Mouse (Mus musculus): Measurements from ENCODE around the gene Ddc.

Ddc gene

DNA sequence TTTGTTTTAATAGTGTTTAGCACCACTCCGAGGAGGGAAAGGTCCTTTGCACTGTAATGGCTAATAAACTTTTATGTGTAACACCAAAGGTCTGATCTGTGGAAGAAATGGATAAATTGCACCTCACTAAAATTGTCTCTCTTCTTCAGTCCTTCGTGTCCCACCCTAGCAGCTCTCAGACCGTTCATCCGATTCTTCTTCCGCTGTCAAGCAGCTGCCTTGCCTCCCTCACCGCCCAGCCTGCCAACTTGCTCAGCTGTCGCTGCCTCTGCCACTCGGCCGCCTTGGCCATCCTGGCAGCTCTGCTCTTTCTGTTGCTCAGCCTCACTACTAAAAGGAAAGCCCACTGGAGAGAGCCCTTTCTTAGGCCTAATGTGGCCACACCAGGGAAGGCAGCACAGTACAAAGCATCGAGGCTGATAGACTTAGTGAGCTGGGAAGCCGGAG, 42.2 kb downstream of the Ddc start:
- in situ Hi-C loops (cut with MboI; ENCODE audit: low pct_unique_long_range_greater_than_20kb in 1 of 2, low sequenced_read_pairs in 2 of 2, unreplicated experiment in 1 of 2), result no loop called here

- in situ Hi-C loops (cut with MboI; ENCODE audit: low pct_unique_long_range_greater_than_20kb in 1 of 2, low sequenced_read_pairs in 2 of 2, unreplicated experiment in 1 of 2), result no loop called here
These were observed 42.8 kb downstream of the Ddc start for GRCm38 (mm10) chr11:11855061-11855672.

GRCm38 (mm10) chr11:11853731-11854461, 44.0 kb downstream of the Ddc start:
- in situ Hi-C loops (cut with MboI; ENCODE audit: low pct_unique_long_range_greater_than_20kb in 1 of 2, low sequenced_read_pairs in 2 of 2, unreplicated experiment in 1 of 2), result no loop called here

DNA sequence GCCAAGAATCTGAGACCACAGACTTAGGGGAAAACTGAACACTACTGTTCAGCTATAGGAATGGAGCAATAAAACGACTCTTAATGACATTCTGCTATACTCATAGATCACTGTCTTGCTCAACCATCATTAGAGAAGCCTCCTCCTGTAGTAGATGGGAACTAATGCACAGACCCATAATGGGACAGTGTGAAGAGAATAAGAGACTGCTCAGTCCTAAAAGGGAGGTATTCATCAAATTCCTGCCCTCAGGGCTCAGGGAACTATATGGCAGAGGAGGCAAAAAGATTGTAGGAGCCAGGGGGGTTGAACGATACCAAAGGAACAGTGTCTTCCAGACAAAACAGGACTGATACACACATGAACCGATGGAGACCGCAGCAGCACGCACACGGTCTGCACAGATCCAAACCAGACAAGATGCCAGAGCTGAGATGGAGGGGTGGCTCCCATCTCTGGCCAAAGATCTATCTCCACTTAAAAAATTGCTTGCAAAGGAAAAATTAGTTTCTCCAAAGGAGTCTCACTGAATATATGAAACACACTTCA, 45.9 kb downstream of the Ddc start:
- in situ Hi-C loops (cut with MboI; ENCODE audit: low pct_unique_long_range_greater_than_20kb in 1 of 2, low sequenced_read_pairs in 2 of 2, unreplicated experiment in 1 of 2), result no loop called here

GRCm38 (mm10) chr11:11850476-11851267, 47.3 kb downstream of the Ddc start:
- in situ Hi-C loops (cut with MboI; ENCODE audit: low pct_unique_long_range_greater_than_20kb in 1 of 2, low sequenced_read_pairs in 2 of 2, unreplicated experiment in 1 of 2), result no loop called here

- in situ Hi-C loops (cut with MboI; ENCODE audit: low pct_unique_long_range_greater_than_20kb in 1 of 2, low sequenced_read_pairs in 2 of 2, unreplicated experiment in 1 of 2), result no loop called here
These were observed 48.2 kb downstream of the Ddc start for GRCm38 (mm10) chr11:11849513-11850311.

- in situ Hi-C loops (cut with MboI; ENCODE audit: low pct_unique_long_range_greater_than_20kb in 1 of 2, low sequenced_read_pairs in 2 of 2, unreplicated experiment in 1 of 2), result no loop called here
These were observed 49.5 kb downstream of the Ddc start for GRCm38 (mm10) chr11:11848467-11848866.

DNA sequence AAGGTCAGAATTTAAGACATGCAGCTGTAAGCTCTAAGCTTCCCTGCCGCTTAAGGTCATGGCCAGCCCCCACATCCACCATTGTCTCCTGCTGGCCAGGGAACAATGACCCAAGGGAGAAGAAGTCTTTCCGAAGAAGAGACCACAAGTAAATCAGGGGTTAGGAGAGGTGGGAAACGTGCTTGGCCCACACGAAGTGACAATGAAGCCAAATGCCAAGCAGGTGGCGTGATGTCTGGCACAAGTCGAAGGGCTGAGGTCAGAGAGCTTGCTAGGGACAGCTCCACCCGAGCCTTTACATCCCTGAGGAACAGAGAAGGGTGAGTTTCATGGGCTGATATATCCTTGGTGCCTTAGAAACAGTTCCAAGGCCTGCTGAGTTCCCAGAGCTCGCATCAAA, 52.9 kb downstream of the Ddc start:
- in situ Hi-C loops (cut with MboI; ENCODE audit: low pct_unique_long_range_greater_than_20kb in 1 of 2, low sequenced_read_pairs in 2 of 2, unreplicated experiment in 1 of 2), result no loop called here

DNA sequence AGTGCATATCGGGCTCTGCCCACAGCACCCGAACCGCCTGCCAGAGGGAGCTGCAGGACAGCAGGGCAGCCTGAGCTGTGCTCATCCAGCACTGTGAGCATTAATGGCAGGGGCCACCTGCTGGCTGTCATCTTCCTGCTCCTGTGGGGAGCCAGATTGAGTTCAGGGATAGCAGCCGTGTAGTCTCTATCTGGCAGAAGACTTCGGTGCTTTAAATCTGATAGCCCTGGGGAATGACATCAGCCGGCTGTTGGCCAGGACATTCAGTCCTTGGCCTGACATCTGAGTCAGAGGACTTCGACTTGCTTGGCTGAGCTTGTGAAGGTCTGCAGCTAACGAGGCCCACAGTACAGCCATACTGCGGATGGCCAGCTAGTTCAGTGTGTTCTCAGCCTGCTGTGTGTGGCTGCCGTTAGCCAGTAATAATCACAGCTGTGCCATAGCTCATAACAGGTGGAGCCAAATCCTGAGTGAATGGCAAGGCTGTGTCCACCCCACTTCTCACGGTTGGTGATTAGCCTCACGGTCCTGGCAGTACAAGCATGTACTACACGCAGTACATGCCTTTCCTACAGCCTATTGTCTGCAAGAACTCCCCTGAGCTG, 53.5 kb downstream of the Ddc start:
- in situ Hi-C loops (cut with MboI; ENCODE audit: low pct_unique_long_range_greater_than_20kb in 1 of 2, low sequenced_read_pairs in 2 of 2, unreplicated experiment in 1 of 2), result no loop called here

- in situ Hi-C loops (cut with MboI; ENCODE audit: low pct_unique_long_range_greater_than_20kb in 1 of 2, low sequenced_read_pairs in 2 of 2, unreplicated experiment in 1 of 2), result no loop called here
These were observed 56.4 kb downstream of the Ddc start for GRCm38 (mm10) chr11:11841590-11841989.

- in situ Hi-C loops (cut with MboI; ENCODE audit: low pct_unique_long_range_greater_than_20kb in 1 of 2, low sequenced_read_pairs in 2 of 2, unreplicated experiment in 1 of 2), result no loop called here
These were observed 57.2 kb downstream of the Ddc start for GRCm38 (mm10) chr11:11840746-11841145.

- in situ Hi-C loops (cut with MboI; ENCODE audit: low pct_unique_long_range_greater_than_20kb in 1 of 2, low sequenced_read_pairs in 2 of 2, unreplicated experiment in 1 of 2), result no loop called here
These were observed 58.1 kb downstream of the Ddc start for GRCm38 (mm10) chr11:11839874-11840273.

- in situ Hi-C loops (cut with MboI; ENCODE audit: low pct_unique_long_range_greater_than_20kb in 1 of 2, low sequenced_read_pairs in 2 of 2, unreplicated experiment in 1 of 2), result no loop called here
These were observed 60.6 kb downstream of the Ddc start for GRCm38 (mm10) chr11:11837384-11837783.

DNA sequence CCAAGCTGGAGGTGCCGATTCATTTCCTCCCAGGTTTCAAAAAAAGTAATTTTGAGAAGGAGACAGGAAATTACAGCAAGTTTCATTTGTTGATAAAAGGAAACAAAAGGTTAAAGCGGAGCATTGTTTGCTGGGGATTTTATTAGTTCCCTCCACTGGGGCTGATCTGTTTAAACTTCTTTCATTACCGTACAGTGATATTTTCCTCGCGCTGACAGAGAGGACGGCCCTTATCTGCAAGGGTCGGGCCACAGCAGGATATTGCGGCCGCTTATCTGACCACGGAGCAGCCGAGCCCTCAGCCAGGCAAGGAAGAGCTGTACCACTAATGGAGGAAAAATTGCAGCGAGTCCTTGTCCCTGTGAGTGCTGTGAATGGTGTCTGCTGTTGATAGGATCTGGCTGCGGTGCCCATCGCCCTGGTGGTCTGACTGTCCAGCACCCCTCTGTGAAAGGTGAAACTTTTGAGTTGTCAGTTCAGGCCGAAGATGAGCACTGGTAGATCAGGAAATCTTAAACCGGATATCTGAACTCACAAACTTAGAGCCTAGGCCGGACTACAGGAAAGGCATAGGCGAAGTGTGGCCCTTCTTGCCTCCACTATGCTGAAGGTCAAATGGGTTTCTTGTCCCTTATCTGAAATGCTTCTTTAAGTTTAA, 61.1 kb downstream of the Ddc start:
- in situ Hi-C loops (cut with MboI; ENCODE audit: low pct_unique_long_range_greater_than_20kb in 1 of 2, low sequenced_read_pairs in 2 of 2, unreplicated experiment in 1 of 2), result no loop called here

DNA sequence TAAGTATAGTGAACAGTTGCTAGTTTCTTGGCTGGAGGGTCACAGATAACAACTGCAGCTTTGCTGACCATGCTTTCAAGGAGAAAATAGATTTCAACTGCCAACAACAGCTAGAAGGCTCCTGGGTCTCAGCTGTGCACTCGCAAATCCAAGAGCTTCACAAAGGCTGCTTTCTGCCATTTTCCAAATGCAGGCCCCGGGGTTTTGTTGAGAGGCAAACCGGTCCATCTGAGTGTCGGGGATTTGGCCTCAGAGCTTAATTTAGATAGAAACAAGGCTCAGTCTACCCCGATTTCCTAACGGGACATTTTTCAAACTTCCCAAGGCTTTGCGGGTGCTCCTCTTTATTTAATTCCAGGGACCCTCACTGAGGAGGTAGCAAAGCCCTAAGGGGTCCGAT, 61.7 kb downstream of the Ddc start:
- in situ Hi-C loops (cut with MboI; ENCODE audit: low pct_unique_long_range_greater_than_20kb in 1 of 2, low sequenced_read_pairs in 2 of 2, unreplicated experiment in 1 of 2), result no loop called here

GRCm38 (mm10) chr11:11835791-11836190, 62.2 kb downstream of the Ddc start:
- in situ Hi-C loops (cut with MboI; ENCODE audit: low pct_unique_long_range_greater_than_20kb in 1 of 2, low sequenced_read_pairs in 2 of 2, unreplicated experiment in 1 of 2), result no loop called here

GRCm38 (mm10) chr11:11835361-11835760, 62.6 kb downstream of the Ddc start:
- in situ Hi-C loops (cut with MboI; ENCODE audit: low pct_unique_long_range_greater_than_20kb in 1 of 2, low sequenced_read_pairs in 2 of 2, unreplicated experiment in 1 of 2), result no loop called here

GRCm38 (mm10) chr11:11833100-11833499, 64.8 kb downstream of the Ddc start:
- in situ Hi-C loops (cut with MboI; ENCODE audit: low pct_unique_long_range_greater_than_20kb in 1 of 2, low sequenced_read_pairs in 2 of 2, unreplicated experiment in 1 of 2), result no loop called here
